Mouse (Mus musculus): ENCODE data around the gene Vmn1r54.

DNA sequence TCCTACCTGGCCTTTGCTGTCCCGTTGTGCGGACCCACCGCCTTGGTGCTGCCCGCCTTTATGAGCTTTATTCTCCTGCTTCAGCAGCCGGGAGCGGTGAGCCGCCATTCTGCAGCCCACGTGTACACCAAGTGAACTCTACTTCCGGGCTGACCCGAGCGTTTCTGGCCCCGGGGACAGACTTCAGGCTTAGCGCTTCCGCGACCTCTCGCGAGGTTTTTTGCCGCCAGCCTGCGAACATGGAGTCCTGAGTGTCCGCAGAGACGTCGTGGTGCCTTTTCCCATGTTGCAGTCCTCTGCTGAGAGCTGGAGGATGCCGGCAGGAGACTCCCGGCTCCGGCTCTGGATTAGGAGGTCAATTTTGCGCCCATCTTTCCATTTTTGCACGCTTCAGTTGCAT is 13.4 kb upstream of the Vmn1r54 start:
- TF ChIP-seq CTCF (IDR thresholded peaks at IDR 0.05; ENCODE audit: low read depth, low read length) (no peak), POLR2A (IDR thresholded peaks at IDR 0.05; ENCODE audit: borderline replicate concordance, low read depth, low read length) (no peak)
